Mouse (Mus musculus) c-Kit-negative CD71-positive TER-119-positive erythroid progenitor cells, embryonic 14.5 days (primary cell): ENCODE data around the gene Noct.
"Not testable (repeated sequence)": the region's sequence is repeated elsewhere in the genome, so short reads cannot be mapped to it uniquely, and the experiment has no call there.

ENCODE experiments used
- DNase-seq: peaks from one replicate; pipeline ENCODE4 v3.0.0-alpha.2; 2013; ENCODE audit warnings: low read depth, low spot score

Noct gene

DNA sequence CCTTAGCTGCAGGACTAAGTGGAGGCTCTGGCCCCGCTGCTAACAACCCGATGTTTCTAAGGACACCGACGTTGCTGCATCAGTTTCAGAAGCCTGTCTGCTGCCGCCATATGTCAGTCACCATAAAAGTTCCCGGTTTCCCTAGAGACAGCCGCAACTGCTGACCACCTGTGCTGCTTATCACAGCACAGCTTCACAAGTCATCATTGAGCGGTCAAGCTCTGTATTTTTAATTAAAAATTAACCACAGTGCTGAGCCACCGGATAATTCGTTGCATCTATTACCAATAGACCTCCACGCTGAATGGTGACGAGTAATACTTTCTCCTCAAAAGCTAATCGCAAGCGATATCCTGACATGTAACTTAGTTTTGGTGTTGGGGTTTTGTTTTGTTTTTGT is 19.4 kb upstream of the Noct start:
- DNase-seq: no peak

GRCm38 (mm10) chr3:51206521-51206920 is 17.7 kb upstream of the Noct start:
- no peak for DNase-seq

- DNase-seq: no peak
Observed at GRCm38 (mm10) chr3:51208633-51209032, 15.6 kb upstream of the Noct start.

GRCm38 (mm10) chr3:51209503-51210314 is 14.5 kb upstream of the Noct start:
- no peak for DNase-seq

DNA sequence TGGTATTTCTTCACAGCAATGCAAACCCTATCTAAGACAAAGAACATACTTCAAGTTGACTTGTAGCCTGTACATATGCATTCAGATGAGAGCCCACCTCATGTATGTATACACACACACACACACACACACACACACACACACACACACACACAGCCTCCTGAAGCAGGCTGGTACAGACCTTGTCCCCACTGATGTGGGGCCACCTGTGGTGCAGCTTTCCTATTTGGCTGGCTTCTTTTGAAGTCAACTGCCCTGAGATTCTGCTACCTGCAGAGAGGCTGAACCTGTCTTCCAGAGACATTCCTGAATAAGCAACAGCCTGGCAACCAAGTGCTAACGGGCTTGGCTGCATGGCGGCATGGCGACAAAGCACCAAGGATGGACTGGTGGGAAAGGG is 13.8 kb upstream of the Noct start:
- no peak for DNase-seq

DNA sequence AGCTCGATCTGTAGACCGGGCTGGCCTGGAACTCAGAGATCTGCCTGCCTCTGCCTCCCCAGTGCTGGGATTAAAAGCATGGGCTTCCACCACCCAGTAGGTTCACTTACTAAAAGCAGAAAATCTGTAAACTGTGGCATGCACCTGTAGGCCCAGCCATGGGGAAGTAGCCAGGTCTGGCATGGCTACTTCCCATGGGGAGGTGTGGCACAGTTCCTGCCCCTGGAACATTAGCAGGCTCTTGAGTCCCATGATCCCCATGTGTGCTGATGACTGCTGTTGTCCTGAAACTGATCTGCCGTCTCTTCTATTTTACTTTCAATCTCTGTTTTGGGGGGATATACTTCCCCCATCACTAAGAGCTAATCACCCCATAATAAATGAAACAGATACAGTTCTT is 11.1 kb upstream of the Noct start:
- DNase-seq: no peak

DNA sequence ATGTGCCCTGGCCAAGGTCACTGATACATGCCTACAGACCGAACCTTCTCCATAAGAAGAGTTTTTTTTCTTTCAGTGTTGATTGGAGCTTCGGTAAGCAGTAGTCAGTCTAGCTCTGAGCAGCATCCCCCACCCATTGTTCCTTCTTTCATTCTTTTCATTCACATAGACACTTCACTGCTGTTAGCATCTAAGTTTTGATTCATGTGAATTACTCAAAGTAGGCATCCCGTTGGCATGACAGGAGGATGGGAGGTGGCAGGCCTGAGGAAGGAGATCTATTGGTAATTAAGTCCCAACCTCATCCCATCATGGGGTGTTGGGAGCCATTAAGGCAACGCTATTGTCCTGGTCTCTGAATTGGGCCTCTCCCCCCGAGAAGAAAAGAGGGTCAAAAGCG is 8.6 kb upstream of the Noct start:
- DNase-seq: no peak

GRCm38 (mm10) chr3:51216351-51216750 is 7.9 kb upstream of the Noct start:
- DNase-seq: not testable (repeated sequence)

GRCm38 (mm10) chr3:51218385-51218784 is 5.9 kb upstream of the Noct start:
- not testable (repeated sequence) for DNase-seq

- no peak for DNase-seq
Observed at GRCm38 (mm10) chr3:51219213-51219612, 5.0 kb upstream of the Noct start.

GRCm38 (mm10) chr3:51220846-51221245 is 3.4 kb upstream of the Noct start:
- no peak for DNase-seq

DNA sequence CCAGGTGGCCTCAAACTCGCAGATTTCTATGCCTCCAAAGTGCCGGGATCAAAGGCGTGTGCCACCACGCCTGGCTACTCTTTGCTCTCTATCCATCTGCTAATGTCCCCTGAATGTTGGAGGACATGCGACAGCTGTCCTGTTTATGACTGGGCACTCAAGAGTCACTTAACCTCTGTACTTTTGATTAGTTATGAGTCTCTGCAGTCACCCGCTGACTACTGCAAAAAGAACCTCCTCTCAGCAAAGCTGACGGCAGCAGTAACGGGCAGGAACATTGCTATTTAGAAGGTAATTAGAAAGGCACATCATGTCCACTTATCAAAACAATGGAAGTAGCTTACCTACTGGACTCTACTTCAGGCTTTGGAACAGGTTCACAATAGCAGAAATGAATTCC is 2.4 kb upstream of the Noct start:
- no peak for DNase-seq

DNA sequence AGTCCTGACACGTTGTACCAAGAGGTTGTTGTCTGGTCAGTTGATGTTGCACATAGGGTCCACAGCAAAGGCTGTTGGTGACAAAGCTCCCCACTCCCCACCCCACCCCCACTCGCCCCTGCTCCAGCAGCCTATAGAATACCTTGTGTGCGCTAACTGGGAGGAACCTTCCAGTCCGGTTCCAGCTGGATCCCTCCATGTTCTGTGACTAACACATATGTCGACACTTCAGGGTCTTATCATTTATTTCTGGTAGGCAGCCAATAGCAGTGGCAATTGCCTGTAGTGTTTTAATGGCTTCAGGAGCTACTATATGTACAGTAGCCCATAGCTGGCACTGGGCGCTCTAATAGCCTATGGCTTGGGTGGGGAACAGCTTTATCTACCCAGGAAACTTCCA is 1.9 kb upstream of the Noct start:
- no peak for DNase-seq

DNA sequence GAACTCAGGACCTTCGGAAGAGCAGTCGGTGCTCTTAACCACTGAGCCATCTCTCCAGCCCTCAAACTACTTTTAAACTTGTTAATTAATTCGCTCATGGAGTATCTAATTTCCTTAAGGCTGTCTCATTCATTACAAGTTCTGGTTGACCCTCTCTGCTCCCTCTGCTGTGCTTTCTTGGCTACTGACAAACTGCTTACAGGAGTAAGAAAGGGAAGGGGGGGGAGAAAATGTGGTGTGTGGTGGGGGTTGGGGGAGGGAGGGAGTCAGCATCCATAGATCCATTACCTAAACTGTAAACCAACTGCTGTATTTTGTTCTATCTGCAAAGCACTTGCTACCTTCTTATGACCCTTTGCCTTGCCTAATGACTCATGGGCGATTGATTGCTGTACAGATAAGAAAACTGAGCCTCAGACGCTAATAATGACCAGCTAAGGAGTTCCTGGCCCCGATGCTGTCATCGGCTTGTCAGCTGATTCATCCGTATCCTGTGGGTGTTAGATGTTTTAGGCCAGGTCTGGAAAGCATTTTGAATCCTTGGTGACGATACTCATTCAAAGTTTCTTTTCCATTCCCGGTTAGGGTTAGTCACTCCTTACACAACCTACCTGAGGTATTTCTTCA is 1.3 kb upstream of the Noct start:
- no peak for DNase-seq

DNA sequence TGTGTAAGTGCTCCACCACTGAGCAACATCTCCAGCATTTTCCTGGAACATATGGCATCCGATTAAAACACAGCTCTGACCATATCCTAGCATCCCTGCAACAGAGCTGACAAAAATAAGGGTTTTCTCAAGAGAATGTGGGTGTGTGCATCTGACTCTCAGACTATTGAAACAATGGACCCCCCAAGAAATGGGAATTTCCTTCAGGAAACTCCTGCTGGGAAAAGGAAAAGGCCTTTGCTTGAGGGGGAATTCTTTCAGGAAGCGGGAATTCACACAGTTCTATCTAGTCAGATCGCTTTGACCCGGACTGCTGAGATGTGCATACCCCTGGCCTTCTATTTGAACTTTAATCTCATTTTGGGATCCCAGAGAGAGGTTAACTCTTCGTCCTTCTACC is 691 bp upstream of the Noct start:
- DNase-seq: no peak

DNA sequence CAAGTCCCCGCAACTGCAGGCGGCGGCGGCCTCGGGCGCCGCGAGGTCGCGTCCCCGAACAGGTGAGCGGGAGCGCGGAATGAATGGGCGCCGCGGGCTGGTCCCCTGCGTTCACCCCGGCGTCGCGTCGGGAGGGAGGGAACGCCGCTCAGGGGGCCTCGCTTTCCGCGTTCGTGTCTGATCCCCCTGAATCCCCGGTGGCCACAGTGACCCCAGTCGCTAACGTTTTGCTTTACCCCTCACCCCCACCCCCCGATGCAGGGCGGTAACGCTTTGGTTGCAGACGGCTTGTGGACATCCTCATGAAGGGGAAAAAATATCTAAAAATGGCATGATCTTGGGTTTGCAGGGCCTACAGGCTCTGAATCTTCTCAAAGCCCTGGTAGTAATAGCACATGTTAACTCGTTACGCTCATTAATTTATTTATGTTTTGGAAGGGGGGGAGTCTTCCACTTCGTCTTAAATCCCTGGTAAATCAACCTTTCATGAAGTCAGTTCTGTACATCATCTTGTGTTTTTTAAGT is 1.0 kb downstream of the Noct start:
- no peak for DNase-seq

DNA sequence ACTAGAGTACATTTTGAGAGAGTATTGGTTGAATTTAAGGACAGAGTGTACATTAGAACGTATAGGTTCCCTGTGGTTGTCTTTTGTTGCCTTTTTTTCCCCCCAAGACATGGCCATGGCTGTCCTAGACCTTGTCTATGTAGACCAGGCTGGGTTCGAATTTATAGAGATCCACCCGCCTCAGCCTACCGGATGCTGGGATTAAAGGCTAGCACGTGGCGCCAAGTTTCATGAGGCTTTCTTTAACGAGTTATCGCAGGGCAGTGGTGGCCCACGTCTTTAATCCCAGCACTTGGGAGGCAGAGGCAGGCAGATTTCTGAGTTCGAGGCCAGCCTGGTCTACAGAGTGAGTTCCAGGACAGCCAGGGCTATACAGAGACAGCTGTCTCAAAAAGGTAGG is 1.7 kb downstream of the Noct start:
- no peak for DNase-seq

DNA sequence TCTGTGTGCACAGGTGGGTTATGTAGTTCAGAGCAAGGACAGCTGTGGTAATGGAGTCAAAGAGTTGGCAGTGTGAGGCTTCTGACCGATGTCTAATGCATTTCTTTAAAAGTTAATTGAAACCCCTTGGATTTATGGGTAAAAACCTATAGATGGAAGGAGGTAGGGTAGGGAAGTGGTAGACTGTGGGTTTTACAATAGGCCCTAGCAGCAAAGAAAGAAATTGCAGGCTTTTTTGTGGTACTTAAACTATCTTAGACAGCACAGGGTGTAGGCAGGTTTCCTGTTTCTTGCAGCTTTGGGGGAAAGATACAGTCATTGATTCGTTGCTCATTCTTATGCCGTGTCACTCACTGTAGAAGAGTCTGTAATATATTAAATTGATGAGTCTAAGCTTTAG is 2.4 kb downstream of the Noct start:
- DNase-seq: no peak

- DNase-seq: peak; percentile 85
Observed at GRCm38 (mm10) chr3:51228038-51228820, 4.0 kb downstream of the Noct start.

GRCm38 (mm10) chr3:51228821-51229205 is 4.6 kb downstream of the Noct start:
- DNase-seq: no peak

GRCm38 (mm10) chr3:51229226-51229625 is 5.0 kb downstream of the Noct start:
- DNase-seq: no peak

DNA sequence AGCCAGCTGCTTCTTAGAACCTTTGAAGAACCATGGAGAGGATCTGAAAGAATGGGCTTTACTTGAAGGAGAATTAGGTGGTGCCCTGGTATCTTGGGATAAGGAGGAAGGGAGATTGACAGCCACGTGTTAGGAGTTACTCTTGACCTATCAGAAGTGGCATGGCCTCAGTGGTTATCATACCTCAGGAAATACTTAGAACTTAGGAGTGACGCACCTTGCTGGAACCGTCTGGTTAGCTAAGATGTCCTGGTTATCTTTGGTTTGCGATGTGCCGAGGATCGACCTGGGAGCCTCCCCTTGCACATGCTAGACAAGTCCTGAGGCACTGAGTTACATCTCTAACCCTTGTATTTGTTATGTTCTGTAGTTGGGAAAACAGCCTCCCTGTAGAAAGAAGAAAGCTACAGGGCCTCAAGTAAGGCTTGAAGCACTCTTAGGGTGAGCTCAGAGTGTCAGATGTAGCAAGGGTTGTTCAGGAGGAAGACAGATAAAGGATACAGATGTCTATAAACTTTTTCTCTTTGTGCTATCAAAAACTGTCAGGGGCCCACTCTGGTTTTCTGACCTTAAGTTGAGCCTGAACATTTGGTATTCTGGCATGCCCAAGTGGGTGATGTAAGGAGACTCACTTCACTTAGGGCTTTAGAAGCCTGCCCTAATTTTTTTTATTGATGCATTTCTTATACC is 6.0 kb downstream of the Noct start:
- DNase-seq: peak; percentile 91
